Mouse (Mus musculus): ENCODE measurements at regions not wholly inside any gene's neighbourhood (a gene's known extent, or its start where the extent isn't known, plus 50 kb on each side); places are given as distances from the start of the nearest gene placed in this dataset.

GRCm38 (mm10) chr1:124652872-124653271, 607.5 kb upstream of the Dpp10 start:
- no peak for DNase-seq

GRCm38 (mm10) chr1:124652251-124652861, 607.0 kb upstream of the Dpp10 start:
- no peak for DNase-seq

- DNase-seq: no peak
Measured at GRCm38 (mm10) chr1:124635246-124635768, 589.9 kb upstream of the Dpp10 start.

- no peak for DNase-seq
Measured at GRCm38 (mm10) chr1:124630084-124630483, 584.7 kb upstream of the Dpp10 start.

DNA sequence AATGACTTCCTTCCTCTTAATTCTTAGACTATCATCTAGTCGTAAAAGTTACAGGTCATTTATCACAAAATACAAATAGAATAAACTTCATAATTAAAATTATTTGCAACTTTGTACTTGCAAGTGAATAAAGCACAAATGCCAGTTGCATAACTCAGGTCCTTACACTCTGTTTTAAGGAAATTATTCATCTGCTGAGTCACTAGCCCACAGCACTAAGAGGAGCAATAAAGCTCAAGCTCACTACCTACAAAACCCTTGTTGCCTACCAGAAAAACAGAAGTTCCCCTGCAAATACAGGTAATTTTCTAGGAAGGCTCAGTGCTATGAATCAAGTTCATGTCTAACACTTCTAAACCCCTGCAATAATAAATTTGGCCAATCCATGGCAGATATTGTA, 539.3 kb upstream of the Dpp10 start:
- no peak for DNase-seq
